Mouse (Mus musculus): ENCODE measurements around the gene Epor.

The Epor gene

DNA sequence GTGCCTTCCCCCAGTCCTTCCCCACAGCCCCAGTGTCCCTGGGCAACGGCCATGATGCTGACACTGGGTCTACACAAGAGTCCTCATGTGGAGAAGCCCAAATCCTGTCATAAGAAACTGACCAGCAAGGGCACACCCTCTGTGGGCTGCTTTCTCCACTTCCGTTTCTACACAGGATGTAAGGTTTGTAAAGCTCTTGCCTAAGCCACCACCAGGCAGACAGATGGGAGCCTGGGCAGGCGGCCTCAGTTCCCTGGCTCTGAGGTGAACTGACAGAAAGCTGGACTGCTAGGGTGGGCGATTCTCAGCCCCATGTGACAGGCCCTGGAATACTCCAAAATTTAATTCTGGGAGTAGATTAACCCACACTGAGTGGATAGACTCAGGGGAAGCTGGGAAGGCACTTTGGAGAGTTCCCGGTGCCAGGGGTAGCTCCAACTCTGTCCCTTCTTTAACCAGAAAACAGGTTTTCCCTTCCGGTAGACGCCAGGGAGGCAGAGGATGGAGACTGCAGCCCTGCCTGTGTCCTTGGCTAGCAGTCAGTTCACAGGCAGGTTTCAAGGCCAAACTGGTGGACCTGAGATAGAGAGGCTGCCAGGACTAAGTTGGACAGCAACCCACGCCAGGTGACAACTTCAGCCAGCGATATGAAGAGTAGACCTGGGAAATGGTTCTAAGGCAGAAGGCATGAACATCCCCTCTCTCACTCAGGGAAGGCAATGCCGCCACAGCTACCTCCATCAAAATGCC lies 53.7 kb downstream of the Epor start:
- no peak for DNase-seq (ENCODE audit: low read depth, low spot score)

Data from retina, adult 2 months (tissue).